Mouse (Mus musculus) spleen, postnatal 4 days (tissue): ENCODE data around the gene 1700018F24Rik.
"Not testable (repeated sequence)": the region's sequence is repeated elsewhere in the genome, so short reads cannot be mapped to it uniquely, and the experiment has no call there.

Source experiments
- DNase-seq, 2 experiments: peaks; one replicate each; pipeline ENCODE4 v3.0.0; 2022; ENCODE audit warnings: low spot score in 2 of 2

1700018F24Rik gene

GRCm38 (mm10) chr5:145042690-145043089, at the start of gene 1700018F24Rik:
Gene 1700018F24Rik, plus strand, starts transcription at chr5:145042990.
- DNase-seq: not testable (repeated sequence)

- no peak for DNase-seq
These were observed 44.3 kb upstream of the 1700018F24Rik start for GRCm38 (mm10) chr5:144998491-144998890.

- DNase-seq: no peak
These were observed 39.4 kb upstream of the 1700018F24Rik start for GRCm38 (mm10) chr5:145003362-145003761.

GRCm38 (mm10) chr5:145004495-145004894, 38.3 kb upstream of the 1700018F24Rik start:
- DNase-seq: no peak

GRCm38 (mm10) chr5:145005596-145005995, 37.2 kb upstream of the 1700018F24Rik start:
- no peak for DNase-seq

GRCm38 (mm10) chr5:145008878-145009659, 33.7 kb upstream of the 1700018F24Rik start:
- DNase-seq: no peak

GRCm38 (mm10) chr5:145014278-145014677, 28.5 kb upstream of the 1700018F24Rik start:
- no peak for DNase-seq

GRCm38 (mm10) chr5:145016761-145017160, 26.0 kb upstream of the 1700018F24Rik start:
- DNase-seq: not testable (repeated sequence)

GRCm38 (mm10) chr5:145020254-145020653, 22.5 kb upstream of the 1700018F24Rik start:
- not testable (repeated sequence) for DNase-seq

- not testable (repeated sequence) for DNase-seq
These were observed 22.1 kb upstream of the 1700018F24Rik start for GRCm38 (mm10) chr5:145020712-145021111.

GRCm38 (mm10) chr5:145030476-145030875, 12.3 kb upstream of the 1700018F24Rik start:
- not testable (repeated sequence) for DNase-seq

- DNase-seq: not testable (repeated sequence)
These were observed 10.4 kb upstream of the 1700018F24Rik start, which contains the start of gene Gm4871 for GRCm38 (mm10) chr5:145032391-145032790. Gene Gm4871, minus strand, starts transcription at chr5:145032754.

GRCm38 (mm10) chr5:145041628-145042027, 1.2 kb upstream of the 1700018F24Rik start:
- DNase-seq: peak in 1 of 2 experiments; percentile 16

- DNase-seq: not testable (repeated sequence)
These were observed 11.4 kb downstream of the 1700018F24Rik start for GRCm38 (mm10) chr5:145054187-145054586.

- no peak for DNase-seq
These were observed 15.1 kb downstream of the 1700018F24Rik start for GRCm38 (mm10) chr5:145057907-145058306.

- no peak for DNase-seq
These were observed 15.9 kb downstream of the 1700018F24Rik start for GRCm38 (mm10) chr5:145058722-145059121.

- DNase-seq: no peak
These were observed 16.7 kb downstream of the 1700018F24Rik start for GRCm38 (mm10) chr5:145059524-145059923.

- no peak for DNase-seq
These were observed 22.1 kb downstream of the 1700018F24Rik start for GRCm38 (mm10) chr5:145064765-145065340.

GRCm38 (mm10) chr5:145068863-145069262, 26.1 kb downstream of the 1700018F24Rik start:
- DNase-seq: no peak

GRCm38 (mm10) chr5:145069707-145070106, 26.9 kb downstream of the 1700018F24Rik start:
- peak; percentile 57 to 86 for DNase-seq

GRCm38 (mm10) chr5:145071342-145071741, 28.6 kb downstream of the 1700018F24Rik start:
- no peak for DNase-seq

GRCm38 (mm10) chr5:145075081-145075480, 32.3 kb downstream of the 1700018F24Rik start:
- no peak for DNase-seq
